Mouse (Mus musculus): Measurements from ENCODE around the gene Brsk2. TPM values are rescaled to one million over a fixed set of nuclear protein-coding genes. Genes with fewer than 3 reads are reported as not detected.
A peak's percentile ranks its signal among the peaks of the same experiment; 100 is the strongest.

Brsk2 gene
- polyA plus RNA-seq, 2 experiments: 0.03 to 0.05 TPM

DNA sequence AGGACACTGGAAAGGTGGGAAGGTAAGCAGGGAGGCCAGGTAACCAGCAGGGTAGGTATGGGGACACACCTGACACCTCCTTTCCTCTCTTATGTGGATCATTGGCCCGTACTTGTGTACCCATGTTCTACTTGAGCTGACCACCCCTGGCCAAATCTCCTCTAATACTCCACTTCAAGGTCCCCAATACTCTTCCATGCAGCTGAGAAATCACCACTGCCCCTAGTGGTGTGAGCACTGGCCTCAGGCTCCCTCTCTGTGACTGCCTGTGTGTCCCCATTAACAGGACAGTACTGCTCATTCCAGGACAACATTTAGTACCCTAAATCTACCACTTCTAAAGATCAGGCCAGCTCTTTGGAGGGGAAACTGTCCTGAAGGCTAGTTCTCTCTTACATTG, 1.5 kb upstream of the Brsk2 start:
- H3K9me3 ChIP-seq (ENCODE audit: control insufficient read depth, low read length): no peaks in the 10 kb centered on the region
- 42% methylated on average over 1 of the region's 1 CpGs for WGBS (ENCODE audit: insufficient replicate concordance)
- TF ChIP-seq CTCF (IDR thresholded peaks at IDR 0.05; ENCODE audit: low read depth) (0 out of 2 replicates have a peak, but pooled peaks have one; percentile 34), EP300 (IDR thresholded peaks at IDR 0.05; ENCODE audit: low read depth) (no peak)
- ATAC-seq (ENCODE audit: insufficient read depth) (no peak), DNase-seq (ENCODE audit: low read depth in 3 of 3, low spot score in 3 of 3) (no peak)
- H3K9ac ChIP-seq (replicated peaks): no peak overlapping the region
- no peak overlapping the region for H3K4me2 ChIP-seq (ENCODE audit: low read depth)
- no peaks in the 10 kb centered on the region for H3K36me3 ChIP-seq (replicated peaks; ENCODE audit: control insufficient read depth, insufficient read depth, low read depth)
- H3K27me3 ChIP-seq (ENCODE audit: control insufficient read depth, insufficient read depth, low read length): peaks cover 56% of the 10 kb centered on the region
- H3K4me1 ChIP-seq (replicated peaks; ENCODE audit: control insufficient read depth in 2 of 2, insufficient read depth in 2 of 2, low read length in 1 of 2): no peaks in the 10 kb centered on the region
- H3K4me3 ChIP-seq (ENCODE audit: insufficient read depth in 1 of 2, low read depth in 2 of 2, low read length in 2 of 2): no peak overlapping the region
- no peak overlapping the region for H3K27ac ChIP-seq

- TF ChIP-seq EP300 (IDR thresholded peaks at IDR 0.05; ENCODE audit: low read depth) (no peak), CTCF (IDR thresholded peaks at IDR 0.05; ENCODE audit: low read depth) (no peak)
- WGBS (ENCODE audit: insufficient replicate concordance): under 1% methylated on average over 33 of the region's 54 CpGs
- peak; percentile 14; the same call in 1 of the 2 replicates for ATAC-seq (ENCODE audit: insufficient read depth)
- no peaks in the 10 kb centered on the region for H3K36me3 ChIP-seq (replicated peaks; ENCODE audit: control insufficient read depth, insufficient read depth, low read depth)
- peak overlapping the region; percentile 46 for H3K4me2 ChIP-seq (ENCODE audit: low read depth)
- no peaks in the 10 kb centered on the region for H3K4me1 ChIP-seq (replicated peaks; ENCODE audit: control insufficient read depth in 2 of 2, insufficient read depth in 2 of 2, low read length in 1 of 2)
- peaks cover 56% of the 10 kb centered on the region for H3K27me3 ChIP-seq (ENCODE audit: control insufficient read depth, insufficient read depth, low read length)
- no peak overlapping the region for H3K27ac ChIP-seq
- H3K9me3 ChIP-seq (ENCODE audit: control insufficient read depth, low read length): no peaks in the 10 kb centered on the region
- no peak overlapping the region for H3K9ac ChIP-seq (replicated peaks)
- H3K4me3 ChIP-seq (ENCODE audit: insufficient read depth in 1 of 2, low read depth in 2 of 2, low read length in 2 of 2): peak overlapping the region in 1 of 2 experiments; percentile 34; a peak in 1 of 4 replicates
- no peak for DNase-seq (ENCODE audit: low read depth in 3 of 3, low spot score in 3 of 3)
Measured at GRCm38 (mm10) chr7:141949799-141950103, 200 bp downstream of the Brsk2 start.

- H3K4me3 ChIP-seq (ENCODE audit: insufficient read depth in 1 of 2, low read depth in 2 of 2, low read length in 2 of 2): peak overlapping the region in 1 of 2 experiments; percentile 34; a peak in 1 of 4 replicates
- ATAC-seq (ENCODE audit: insufficient read depth) (no peak), DNase-seq (ENCODE audit: low read depth in 3 of 3, low spot score in 3 of 3) (no peak)
- no peak for TF ChIP-seq CTCF (IDR thresholded peaks at IDR 0.05; ENCODE audit: low read depth)
- TF ChIP-seq EP300 (IDR thresholded peaks at IDR 0.05; ENCODE audit: low read depth): no peak
- peak overlapping the region; percentile 46 for H3K4me2 ChIP-seq (ENCODE audit: low read depth)
- H3K36me3 ChIP-seq (replicated peaks; ENCODE audit: control insufficient read depth, insufficient read depth, low read depth): no peaks in the 10 kb centered on the region
- 1% methylated on average over 78 of the region's 84 CpGs for WGBS (ENCODE audit: insufficient replicate concordance)
- H3K27me3 ChIP-seq (ENCODE audit: control insufficient read depth, insufficient read depth, low read length): peaks cover 56% of the 10 kb centered on the region
- H3K4me1 ChIP-seq (replicated peaks; ENCODE audit: control insufficient read depth in 2 of 2, insufficient read depth in 2 of 2, low read length in 1 of 2): no peaks in the 10 kb centered on the region
- H3K9ac ChIP-seq (replicated peaks): no peak overlapping the region
- H3K9me3 ChIP-seq (ENCODE audit: control insufficient read depth, low read length): no peaks in the 10 kb centered on the region
- no peak overlapping the region for H3K27ac ChIP-seq
Measured at GRCm38 (mm10) chr7:141950104-141951013, 808 bp downstream of the Brsk2 start.

DNA sequence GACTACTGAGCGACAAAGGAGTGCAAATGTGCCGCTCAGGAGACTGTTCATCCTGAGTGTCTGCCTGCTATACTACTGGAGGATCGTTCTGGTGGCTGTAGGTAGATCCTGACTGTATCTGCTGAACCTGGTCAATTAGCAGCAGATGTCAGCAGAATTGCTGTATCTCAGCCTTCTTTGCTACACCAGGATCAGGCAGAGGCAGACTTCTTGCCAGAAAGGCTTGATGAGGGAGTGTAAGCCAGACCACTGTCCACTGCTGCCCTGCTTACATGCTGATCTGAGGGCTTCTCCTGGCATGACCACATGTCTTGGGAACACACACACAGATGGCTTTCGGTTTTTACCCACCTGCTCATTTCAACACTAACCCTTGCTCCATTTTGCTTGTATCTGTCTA, 2.3 kb downstream of the Brsk2 start:
- Histone ChIP-seq H3K36me3 (replicated peaks; ENCODE audit: control insufficient read depth, insufficient read depth, low read depth) (no peaks in the 10 kb centered on the region), H3K4me1 (replicated peaks; ENCODE audit: control insufficient read depth in 2 of 2, insufficient read depth in 2 of 2, low read length in 1 of 2) (no peaks in the 10 kb centered on the region), H3K9ac (replicated peaks) (no peak overlapping the region), H3K27ac (no peak overlapping the region), H3K4me3 (ENCODE audit: insufficient read depth in 1 of 2, low read depth in 2 of 2, low read length in 2 of 2) (no peak overlapping the region), H3K4me2 (ENCODE audit: low read depth) (no peak overlapping the region), H3K9me3 (ENCODE audit: control insufficient read depth, low read length) (no peaks in the 10 kb centered on the region), H3K27me3 (ENCODE audit: control insufficient read depth, insufficient read depth, low read length) (peaks cover 52% of the 10 kb centered on the region)
- ATAC-seq (ENCODE audit: insufficient read depth) (no peak), DNase-seq (ENCODE audit: low read depth in 3 of 3, low spot score in 3 of 3) (no peak)
- TF ChIP-seq EP300 (IDR thresholded peaks at IDR 0.05; ENCODE audit: low read depth): no peak
- no peak for TF ChIP-seq CTCF (IDR thresholded peaks at IDR 0.05; ENCODE audit: low read depth)
- WGBS (ENCODE audit: insufficient replicate concordance): 66% methylated on average over 4 of the region's 4 CpGs

- peaks cover 46% of the 10 kb centered on the region for H3K27me3 ChIP-seq (ENCODE audit: control insufficient read depth, insufficient read depth, low read length)
- no peaks in the 10 kb centered on the region for H3K9me3 ChIP-seq (ENCODE audit: control insufficient read depth, low read length)
- no peak overlapping the region for H3K27ac ChIP-seq
- no peaks in the 10 kb centered on the region for H3K36me3 ChIP-seq (replicated peaks; ENCODE audit: control insufficient read depth, insufficient read depth, low read depth)
- 39% methylated on average over 4 of the region's 4 CpGs for WGBS (ENCODE audit: insufficient replicate concordance)
- H3K9ac ChIP-seq (replicated peaks): no peak overlapping the region
- DNase-seq (ENCODE audit: low read depth in 3 of 3, low spot score in 3 of 3): no peak
- ATAC-seq (ENCODE audit: insufficient read depth): no peak
- no peak overlapping the region for H3K4me2 ChIP-seq (ENCODE audit: low read depth)
- H3K4me1 ChIP-seq (replicated peaks; ENCODE audit: control insufficient read depth in 2 of 2, insufficient read depth in 2 of 2, low read length in 1 of 2): no peaks in the 10 kb centered on the region
- TF ChIP-seq CTCF (IDR thresholded peaks at IDR 0.05; ENCODE audit: low read depth) (no peak), EP300 (IDR thresholded peaks at IDR 0.05; ENCODE audit: low read depth) (no peak)
- no peak overlapping the region for H3K4me3 ChIP-seq (ENCODE audit: insufficient read depth in 1 of 2, low read depth in 2 of 2, low read length in 2 of 2)
Measured at GRCm38 (mm10) chr7:141952920-141953319, 3.4 kb downstream of the Brsk2 start.
